ENCODE assay signal across 9 mouse cellular contexts in genomic region chr7:74011976-74012857, GRCm38 (mm10). TPM values are rescaled to one million over a fixed set of nuclear protein-coding genes. Genes with fewer than 3 reads are reported as not detected.
DNase-seq lines count a peak whose midpoint lies in the region; ATAC-seq and TF ChIP-seq lines count a peak whose summit lies in the region.
"Had no signal": no experiment of that assay in that cellular context is flagged by ENCODE, and none has a peak within 500 bp of the region (broad histone marks: within the 10 kb centered on the region; RNA-seq: fewer than 3 reads in every experiment).

No protein-coding gene starts in this region.

- TF ChIP-seq CTCF in layer of hippocampus, adult 2 months (conservative IDR thresholded peaks at IDR 0.05) = no peak
- TF ChIP-seq CTCF in heart, postnatal 0 days (IDR thresholded peaks at IDR 0.05; ENCODE audit: low read depth) = no peak

- H3K36me3 ChIP-seq in heart, postnatal 0 days (replicated peaks; ENCODE audit: control insufficient read depth, insufficient read depth, low read length) = no peaks in the 10 kb centered on the region

- peaks cover 50% of the 10 kb centered on the region for H3K27me3 ChIP-seq in heart, postnatal 0 days (ENCODE audit: control insufficient read depth, insufficient read depth, low read length)

- H3K9ac ChIP-seq in heart, postnatal 0 days (replicated peaks; ENCODE audit: low read depth, low read length) = 0 out of 2 replicates have a peak overlapping the region, but pooled peaks have one; percentile 21

- TF ChIP-seq EP300 in heart, postnatal 0 days (IDR thresholded peaks at IDR 0.05; ENCODE audit: low read depth) = no peak

- peak overlapping the region; percentile 95 for H3K4me2 ChIP-seq in heart, postnatal 0 days (ENCODE audit: low read depth, low read length)

- ATAC-seq in heart, postnatal 0 days (ENCODE audit: insufficient read depth, low read depth) = 0 out of 2 replicates have a peak, but pooled peaks have one; percentile 15
- no peak for ATAC-seq in megakaryocyte, adult 5-6 weeks (ENCODE audit: poor library complexity, severe bottlenecking)

- DNase-seq in layer of hippocampus, adult 2 months (ENCODE audit: low spot score in 2 of 2) = no peak
- DNase-seq in layer of hippocampus, postnatal 36 days = no peak
- peak; percentile 24 for DNase-seq in embryo, embryonic 11.5 days (ENCODE audit: low read depth, low spot score)
- no peak for DNase-seq in heart, postnatal 0 days (ENCODE audit: low spot score)
- DNase-seq in lung, postnatal 10 days = peak; percentile 6
- no peak for DNase-seq in spleen, adult 12 weeks (ENCODE audit: low spot score)
- DNase-seq in cerebellum, adult 9-10 months = no peak

- WGBS in heart, postnatal 0 days = 5% methylated on average over 43 of the region's 43 CpGs

- H3K9me3 ChIP-seq in heart, postnatal 0 days (replicated peaks; ENCODE audit: control insufficient read depth, low read length) = no peaks in the 10 kb centered on the region

- H3K4me3 ChIP-seq in layer of hippocampus, adult 2 months = peak overlapping the region; percentile 67
- peak overlapping the region; percentile 65 for H3K4me3 ChIP-seq in heart, postnatal 0 days (ENCODE audit: low read depth, low read length)

- H3K27ac ChIP-seq in layer of hippocampus, adult 2 months = no peak overlapping the region
- no peak overlapping the region for H3K27ac ChIP-seq in heart, postnatal 0 days (ENCODE audit: low read depth)
- H3K27ac ChIP-seq: macrophage had no signal

- H3K4me1 ChIP-seq in heart, postnatal 0 days (ENCODE audit: control insufficient read depth, insufficient read depth) = peaks cover 3% of the 10 kb centered on the region; the same call in 1 of the 2 replicates

RNA-seq across cellular contexts. Expression of gene St8sia2, which starts 1.3 kb away (rescaled TPM):
- 1 to 10 TPM; 1.3 to 1.8 TPM for total RNA-seq in layer of hippocampus, adult 2 months (2021)
- 1 to 10 TPM; 2.2 to 3.1 TPM for total RNA-seq in layer of hippocampus, postnatal 36 days (2021)
- 0.31 and 7.3 TPM in 2 replicates for total RNA-seq in heart, postnatal 0 days (2014; rRNA removed; ENCODE audit: low replicate concordance)
- 0.62 and 0.66 TPM in 2 replicates for polyA plus RNA-seq in heart, postnatal 0 days (2015; fragmentation: Nextera tagmentation; extraction: Ambion mirVana)
- 0.07 TPM in 1 of 2 replicates, not detected in the other for total RNA-seq in megakaryocyte, adult 5-6 weeks (2015)
- not detected in 2 replicates for total RNA-seq in megakaryocyte, adult 5-6 weeks (2017)
- polyA plus RNA-seq: macrophage had no signal

Comparison
In these comparisons a context has a peak if more than half of its experiments do, and no peak if none do; other contexts are left out.
1. DNase-seq: peak in embryo, embryonic 11.5 days (single experiment) and lung, postnatal 10 days (single experiment); none in layer of hippocampus, adult 2 months (0 of 2), layer of hippocampus, postnatal 36 days (0 of 2), heart, postnatal 0 days (single experiment), spleen, adult 12 weeks (single experiment) and cerebellum, adult 9-10 months (single experiment).